Mouse (Mus musculus): ENCODE results near the gene Tmem8. TPM values are rescaled to one million over a fixed set of nuclear protein-coding genes. Genes with fewer than 3 reads are reported as not detected.
"Not testable (repeated sequence)": the region's sequence is repeated elsewhere in the genome, so short reads cannot be mapped to it uniquely, and the experiment has no call there.

Gene Tmem8
- polyA plus RNA-seq, 1 experiment from 2014 or later: 1.6 TPM

DNA sequence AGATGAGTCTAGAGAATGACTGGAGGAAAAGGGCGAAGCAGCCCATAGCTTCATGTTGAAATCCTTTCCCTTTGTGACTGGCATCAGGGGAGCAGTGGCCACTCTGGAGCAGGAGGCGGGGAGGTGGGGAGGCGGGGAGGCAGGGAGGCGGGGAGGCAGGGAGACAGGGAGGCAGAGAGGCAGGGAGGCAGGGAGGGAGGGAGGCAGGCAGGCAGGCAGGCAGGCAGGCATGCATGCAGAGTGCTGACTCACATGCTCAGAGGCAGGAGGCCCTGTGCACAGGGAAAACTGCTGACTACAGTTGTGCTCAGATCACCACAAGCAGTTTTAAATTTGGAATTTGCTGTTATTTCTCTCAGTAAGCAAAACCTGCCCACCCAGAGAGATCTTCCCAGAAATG is 11.6 kb upstream of the Tmem8 start:
- WGBS (ENCODE audit: insufficient replicate concordance): 54% methylated on average over 3 of the region's 4 CpGs
- Histone ChIP-seq H3K36me3 (ENCODE audit: control insufficient read depth, insufficient read depth) (no peaks in the 10 kb centered on the region), H3K4me3 (ENCODE audit: low read depth, low read length) (no peak overlapping the region), H3K9me3 (replicated peaks; ENCODE audit: control insufficient read depth, low read length) (no peaks in the 10 kb centered on the region), H3K4me1 (ENCODE audit: control insufficient read depth, low read depth, low read length) (no peaks in the 10 kb centered on the region), H3K27ac (ENCODE audit: low read length) (no peak overlapping the region), H3K27me3 (ENCODE audit: control insufficient read depth, insufficient read depth, low read depth, low read length) (no peaks in the 10 kb centered on the region), H3K9ac (ENCODE audit: low read depth, low read length) (no peak overlapping the region), H3K4me2 (ENCODE audit: low read depth, low read length) (no peak overlapping the region)
- peak; percentile 69; the same call in 1 of the 2 replicates for ATAC-seq (ENCODE audit: low read depth)

DNA sequence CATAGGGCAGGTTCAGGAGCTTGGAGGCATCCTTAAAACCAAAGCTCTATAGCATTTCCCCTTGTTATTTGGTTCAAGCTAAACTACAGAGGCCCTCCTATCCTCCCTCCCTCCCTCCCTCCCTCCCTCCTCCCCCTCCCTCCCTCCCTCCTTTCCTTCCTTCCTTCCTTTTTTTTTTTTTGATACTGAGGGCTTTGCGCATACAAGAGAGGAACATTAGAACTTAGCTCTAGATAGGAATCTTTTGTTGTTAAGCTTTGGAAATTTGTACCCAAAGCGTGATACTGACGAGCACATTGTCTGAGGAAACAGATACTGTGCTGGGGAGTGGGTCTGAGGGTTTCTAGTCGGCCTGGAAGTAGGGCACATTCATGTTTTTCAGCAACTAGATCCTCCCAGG is 7.5 kb upstream of the Tmem8 start:
- H3K27me3 ChIP-seq (ENCODE audit: control insufficient read depth, insufficient read depth, low read depth, low read length): peaks cover 6% of the 10 kb centered on the region
- no peaks in the 10 kb centered on the region for H3K4me1 ChIP-seq (ENCODE audit: control insufficient read depth, low read depth, low read length)
- ATAC-seq (ENCODE audit: low read depth): no peak
- no peaks in the 10 kb centered on the region for H3K36me3 ChIP-seq (ENCODE audit: control insufficient read depth, insufficient read depth)
- no peak overlapping the region for H3K9ac ChIP-seq (ENCODE audit: low read depth, low read length)
- H3K4me3 ChIP-seq (ENCODE audit: low read depth, low read length): no peak overlapping the region
- H3K9me3 ChIP-seq (replicated peaks; ENCODE audit: control insufficient read depth, low read length): no peaks in the 10 kb centered on the region
- no peak overlapping the region for H3K4me2 ChIP-seq (ENCODE audit: low read depth, low read length)
- 22% methylated on average over 4 of the region's 4 CpGs for WGBS (ENCODE audit: insufficient replicate concordance)
- no peak overlapping the region for H3K27ac ChIP-seq (ENCODE audit: low read length)

DNA sequence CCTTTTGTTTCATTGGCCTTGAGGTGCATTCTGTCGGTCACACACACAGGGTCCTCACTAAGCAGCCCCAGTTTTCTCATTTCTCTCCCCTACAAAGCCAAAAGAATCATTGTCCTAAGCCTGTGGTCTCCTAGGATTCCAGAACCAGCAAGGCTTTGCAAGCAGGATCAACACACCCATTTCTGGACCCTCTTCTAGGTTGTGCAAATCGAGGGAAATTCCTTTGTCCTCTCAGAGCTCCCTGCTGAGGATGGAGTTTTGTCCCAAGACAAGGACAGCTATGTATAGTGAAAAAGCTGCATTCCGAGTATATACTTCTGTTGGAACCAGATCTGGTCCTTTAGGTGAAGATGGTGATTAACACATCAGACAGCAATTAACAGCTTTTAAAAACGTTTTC is 2.9 kb upstream of the Tmem8 start:
- ATAC-seq (ENCODE audit: low read depth): no peak
- Histone ChIP-seq H3K9ac (ENCODE audit: low read depth, low read length) (no peak overlapping the region), H3K4me3 (ENCODE audit: low read depth, low read length) (no peak overlapping the region), H3K27me3 (ENCODE audit: control insufficient read depth, insufficient read depth, low read depth, low read length) (peaks cover 50% of the 10 kb centered on the region), H3K4me2 (ENCODE audit: low read depth, low read length) (no peak overlapping the region), H3K9me3 (replicated peaks; ENCODE audit: control insufficient read depth, low read length) (no peaks in the 10 kb centered on the region), H3K36me3 (ENCODE audit: control insufficient read depth, insufficient read depth) (no peaks in the 10 kb centered on the region), H3K4me1 (ENCODE audit: control insufficient read depth, low read depth, low read length) (peaks cover 10% of the 10 kb centered on the region), H3K27ac (ENCODE audit: low read length) (no peak overlapping the region)
- 28% methylated on average over 4 of the region's 4 CpGs for WGBS (ENCODE audit: insufficient replicate concordance)

DNA sequence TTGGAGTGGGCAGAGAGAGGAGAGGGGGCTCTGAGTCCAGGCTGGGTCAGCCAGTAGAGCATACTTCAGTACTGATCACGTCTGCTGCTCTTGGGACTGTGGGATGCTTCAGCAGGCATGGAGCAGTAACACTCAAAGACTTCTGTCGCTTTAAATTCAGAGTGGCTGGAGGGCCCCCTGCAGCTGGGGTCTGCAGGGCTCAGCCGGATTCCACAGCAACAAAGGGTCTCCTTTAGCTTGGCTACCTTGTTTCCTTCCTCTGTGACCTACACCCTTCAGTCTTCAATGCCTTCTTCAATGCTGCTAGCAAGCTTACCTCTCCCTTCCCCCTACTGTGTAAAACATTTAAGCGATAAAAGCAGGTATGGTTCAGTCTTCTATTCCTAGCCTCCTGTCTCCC is 2.1 kb upstream of the Tmem8 start:
- ATAC-seq (ENCODE audit: low read depth): no peak
- Histone ChIP-seq H3K9ac (ENCODE audit: low read depth, low read length) (no peak overlapping the region), H3K36me3 (ENCODE audit: control insufficient read depth, insufficient read depth) (no peaks in the 10 kb centered on the region), H3K27ac (ENCODE audit: low read length) (no peak overlapping the region), H3K27me3 (ENCODE audit: control insufficient read depth, insufficient read depth, low read depth, low read length) (peaks cover 56% of the 10 kb centered on the region), H3K9me3 (replicated peaks; ENCODE audit: control insufficient read depth, low read length) (no peaks in the 10 kb centered on the region), H3K4me1 (ENCODE audit: control insufficient read depth, low read depth, low read length) (peaks cover 10% of the 10 kb centered on the region), H3K4me3 (ENCODE audit: low read depth, low read length) (no peak overlapping the region), H3K4me2 (ENCODE audit: low read depth, low read length) (no peak overlapping the region)
- 26% methylated on average over 4 of the region's 4 CpGs for WGBS (ENCODE audit: insufficient replicate concordance)

DNA sequence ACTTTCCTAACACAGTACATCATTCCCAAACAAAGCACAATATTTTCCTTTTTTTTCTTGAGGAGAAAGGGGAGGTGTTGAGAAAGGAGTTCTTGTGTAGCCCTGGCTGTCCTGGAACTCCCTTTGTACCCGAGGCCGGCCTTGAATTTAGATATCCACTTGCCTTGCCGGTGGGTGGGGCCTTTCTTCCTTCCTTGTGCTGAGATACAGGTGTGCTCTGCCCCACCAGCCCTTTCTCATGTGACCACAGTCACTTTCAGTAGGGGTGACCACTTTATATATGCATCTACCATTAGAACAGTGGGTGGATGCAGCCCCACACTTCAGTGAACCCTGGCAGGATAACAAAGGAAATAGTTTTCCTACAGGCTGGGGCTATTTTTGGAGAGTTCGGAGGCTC is 1.4 kb upstream of the Tmem8 start:
- H3K4me1 ChIP-seq (ENCODE audit: control insufficient read depth, low read depth, low read length): peaks cover 10% of the 10 kb centered on the region
- no peak overlapping the region for H3K9ac ChIP-seq (ENCODE audit: low read depth, low read length)
- H3K9me3 ChIP-seq (replicated peaks; ENCODE audit: control insufficient read depth, low read length): no peaks in the 10 kb centered on the region
- no peak overlapping the region for H3K4me2 ChIP-seq (ENCODE audit: low read depth, low read length)
- no peak for ATAC-seq (ENCODE audit: low read depth)
- H3K4me3 ChIP-seq (ENCODE audit: low read depth, low read length): no peak overlapping the region
- H3K27me3 ChIP-seq (ENCODE audit: control insufficient read depth, insufficient read depth, low read depth, low read length): peaks cover 56% of the 10 kb centered on the region
- H3K27ac ChIP-seq (ENCODE audit: low read length): no peak overlapping the region
- no peaks in the 10 kb centered on the region for H3K36me3 ChIP-seq (ENCODE audit: control insufficient read depth, insufficient read depth)
- WGBS (ENCODE audit: insufficient replicate concordance): 26% methylated on average over 4 of the region's 4 CpGs

DNA sequence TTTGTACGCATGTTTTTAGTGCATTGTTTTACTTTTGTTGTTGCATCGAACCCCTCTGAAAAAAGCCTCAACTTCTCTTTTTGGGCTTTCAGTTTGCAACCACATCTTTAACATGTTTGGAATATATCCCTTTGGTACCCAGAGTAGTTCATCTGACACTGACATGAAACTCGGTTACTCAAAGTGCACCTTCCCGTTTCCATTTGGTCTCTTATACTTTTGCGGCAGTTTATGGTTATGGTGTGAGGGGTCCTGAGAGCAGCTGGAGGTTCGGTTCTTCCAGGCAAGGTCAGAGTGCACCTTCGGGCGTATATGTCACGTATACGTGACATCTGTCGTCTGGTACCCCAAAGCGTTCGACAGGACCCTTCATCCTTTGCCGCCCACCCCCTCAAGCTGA is 348 bp upstream of the Tmem8 start:
- Histone ChIP-seq H3K36me3 (ENCODE audit: control insufficient read depth, insufficient read depth) (no peaks in the 10 kb centered on the region), H3K9ac (ENCODE audit: low read depth, low read length) (peak overlapping the region; percentile 69), H3K27ac (ENCODE audit: low read length) (no peak overlapping the region), H3K4me3 (ENCODE audit: low read depth, low read length) (peak overlapping the region; percentile 72), H3K4me1 (ENCODE audit: control insufficient read depth, low read depth, low read length) (peaks cover 10% of the 10 kb centered on the region), H3K9me3 (replicated peaks; ENCODE audit: control insufficient read depth, low read length) (no peaks in the 10 kb centered on the region), H3K4me2 (ENCODE audit: low read depth, low read length) (peak overlapping the region; percentile 89), H3K27me3 (ENCODE audit: control insufficient read depth, insufficient read depth, low read depth, low read length) (peaks cover 56% of the 10 kb centered on the region)
- 14% methylated on average over 14 of the region's 14 CpGs for WGBS (ENCODE audit: insufficient replicate concordance)
- ATAC-seq (ENCODE audit: low read depth): no peak

DNA sequence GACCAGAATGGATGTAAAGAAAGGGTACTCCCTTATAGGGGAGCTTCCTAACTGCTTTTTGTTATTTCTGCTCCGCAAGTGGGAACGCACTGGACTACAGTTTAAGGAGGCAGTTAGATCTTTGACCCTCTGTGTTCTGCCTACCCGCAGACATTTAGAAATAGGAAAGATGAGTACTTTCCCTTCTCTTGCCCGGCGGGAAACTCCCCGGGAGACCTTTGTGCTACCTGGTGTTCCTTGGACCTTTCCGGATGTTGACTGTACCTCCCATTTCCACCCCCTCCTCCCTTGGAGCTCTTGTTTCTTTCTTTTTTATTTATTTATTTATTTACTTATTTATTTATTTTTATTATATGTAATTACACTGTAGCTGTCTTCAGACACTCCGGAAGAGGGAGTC is 962 bp downstream of the Tmem8 start:
- H3K27ac ChIP-seq (ENCODE audit: low read length): no peak overlapping the region
- H3K27me3 ChIP-seq (ENCODE audit: control insufficient read depth, insufficient read depth, low read depth, low read length): peaks cover 56% of the 10 kb centered on the region
- H3K36me3 ChIP-seq (ENCODE audit: control insufficient read depth, insufficient read depth): no peaks in the 10 kb centered on the region
- H3K4me2 ChIP-seq (ENCODE audit: low read depth, low read length): peak overlapping the region; percentile 89
- H3K4me1 ChIP-seq (ENCODE audit: control insufficient read depth, low read depth, low read length): peaks cover 10% of the 10 kb centered on the region
- ATAC-seq (ENCODE audit: low read depth): no peak
- peak overlapping the region; percentile 72 for H3K4me3 ChIP-seq (ENCODE audit: low read depth, low read length)
- no peaks in the 10 kb centered on the region for H3K9me3 ChIP-seq (replicated peaks; ENCODE audit: control insufficient read depth, low read length)
- WGBS (ENCODE audit: insufficient replicate concordance): 17% methylated on average over 8 of the region's 8 CpGs
- peak overlapping the region; percentile 69 for H3K9ac ChIP-seq (ENCODE audit: low read depth, low read length)

DNA sequence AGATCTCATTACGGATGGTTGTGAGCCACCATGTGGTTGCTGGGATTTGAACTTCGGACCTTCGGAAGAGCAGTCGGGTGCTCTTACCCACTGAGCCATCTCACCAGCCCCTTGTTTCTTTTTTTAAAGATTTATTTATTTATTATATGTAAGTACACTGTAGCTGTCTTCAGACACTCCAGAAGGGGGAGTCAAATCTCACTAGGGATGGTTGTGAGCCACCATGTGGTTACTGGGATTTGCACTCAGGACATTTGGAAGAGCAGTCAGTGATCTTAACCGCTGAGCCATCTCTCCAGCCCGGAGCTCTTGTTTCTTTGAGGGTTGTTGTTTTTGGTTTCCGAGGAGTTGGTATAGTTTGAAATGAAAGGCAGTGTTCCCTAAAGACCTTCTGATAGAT is 1.4 kb downstream of the Tmem8 start:
- WGBS (ENCODE audit: insufficient replicate concordance): 50% methylated on average over 7 of the region's 7 CpGs

DNA sequence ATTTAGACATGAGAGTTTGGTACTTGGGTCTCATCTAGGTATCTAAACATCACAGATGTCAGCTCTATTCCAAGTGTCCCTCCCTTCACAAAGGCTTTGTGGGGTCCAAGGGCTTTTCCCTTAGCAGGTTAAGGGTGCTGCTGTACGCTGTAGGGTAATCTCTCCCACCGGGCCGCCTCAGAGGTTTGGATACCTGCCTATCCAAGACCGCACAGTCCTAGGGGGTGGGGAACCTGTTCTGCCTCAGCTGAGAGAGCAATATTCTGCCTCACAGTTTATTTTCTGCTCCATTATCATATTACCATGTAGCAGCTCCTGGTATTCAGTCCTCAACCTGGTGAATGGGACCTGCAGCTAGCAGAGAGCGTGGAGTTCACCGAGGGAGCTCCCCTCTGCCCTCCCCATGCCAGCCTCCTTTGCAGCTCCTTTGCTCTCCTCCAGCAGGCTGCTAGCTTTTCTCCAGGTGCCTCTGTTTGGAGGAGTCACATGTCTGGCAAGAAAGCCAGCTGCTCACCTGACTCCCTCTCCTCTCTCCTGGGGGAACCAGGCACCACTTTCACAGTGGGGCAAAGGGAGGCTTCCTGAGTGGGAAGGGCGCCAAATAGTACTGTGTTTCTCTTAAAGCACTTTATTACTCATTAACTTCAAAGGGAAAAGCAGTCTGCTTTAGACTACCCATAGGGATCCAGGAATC is 2.3 kb downstream of the Tmem8 start:
- Histone ChIP-seq H3K4me3 (ENCODE audit: low read depth, low read length) (no peak overlapping the region), H3K9me3 (replicated peaks; ENCODE audit: control insufficient read depth, low read length) (no peaks in the 10 kb centered on the region), H3K27me3 (ENCODE audit: control insufficient read depth, insufficient read depth, low read depth, low read length) (peaks cover 52% of the 10 kb centered on the region), H3K9ac (ENCODE audit: low read depth, low read length) (no peak overlapping the region), H3K4me2 (ENCODE audit: low read depth, low read length) (no peak overlapping the region), H3K27ac (ENCODE audit: low read length) (no peak overlapping the region), H3K36me3 (ENCODE audit: control insufficient read depth, insufficient read depth) (no peaks in the 10 kb centered on the region), H3K4me1 (ENCODE audit: control insufficient read depth, low read depth, low read length) (peaks cover 10% of the 10 kb centered on the region)
- no peak for ATAC-seq (ENCODE audit: low read depth)
- 65% methylated on average over 7 of the region's 7 CpGs for WGBS (ENCODE audit: insufficient replicate concordance)

More for the DNA sequence above, 1.4 kb downstream of the Tmem8 start:
- not testable (repeated sequence) for H3K9ac ChIP-seq (ENCODE audit: low read depth, low read length); H3K4me3 ChIP-seq (ENCODE audit: low read depth, low read length); ATAC-seq (ENCODE audit: low read depth); H3K9me3 ChIP-seq (replicated peaks; ENCODE audit: control insufficient read depth, low read length); H3K27ac ChIP-seq (ENCODE audit: low read length); H3K36me3 ChIP-seq (ENCODE audit: control insufficient read depth, insufficient read depth); H3K4me2 ChIP-seq (ENCODE audit: low read depth, low read length)
- peaks cover 56% of the 10 kb centered on the region for H3K27me3 ChIP-seq (ENCODE audit: control insufficient read depth, insufficient read depth, low read depth, low read length)
- H3K4me1 ChIP-seq (ENCODE audit: control insufficient read depth, low read depth, low read length): peaks cover 10% of the 10 kb centered on the region

Data from liver, embryonic 16.5 days (tissue).